Mouse (Mus musculus): ENCODE results near the gene Vax1.

- no peak for TF ChIP-seq CTCF (IDR thresholded peaks at IDR 0.05; ENCODE audit: control insufficient read depth, insufficient read depth, low read length)
- TF ChIP-seq POLR2A (IDR thresholded peaks at IDR 0.05; ENCODE audit: borderline replicate concordance, control insufficient read depth, low read depth, low read length), result no peak
Measured at GRCm38 (mm10) chr19:59164111-59164510, 5.7 kb downstream of the Vax1 start.
